Mouse (Mus musculus): Measurements from ENCODE around the gene Olfr347.

Olfr347 gene

GRCm38 (mm10) chr2:36731602-36732001 lies at the start of gene Olfr347:
Gene Olfr347, plus strand, starts transcription at chr2:36731902.
- in situ Hi-C loops (cut with MboI): no loop called here

- in situ Hi-C loops (cut with MboI): no loop called here
Measured at GRCm38 (mm10) chr2:36685488-36685887, 46.2 kb upstream of the Olfr347 start, which contains the start of gene Olfr346. Gene Olfr346, plus strand, starts transcription at chr2:36685788.

- in situ Hi-C loops (cut with MboI): no loop called here
Measured at GRCm38 (mm10) chr2:36736226-36736625, 4.5 kb downstream of the Olfr347 start.

- in situ Hi-C loops (cut with MboI): no loop called here
Measured at GRCm38 (mm10) chr2:36783976-36784375, 52.3 kb downstream of the Olfr347 start, which contains the start of gene Olfr348. Gene Olfr348, plus strand, starts transcription at chr2:36784276.
